Mouse (Mus musculus) MEL (cell line): ENCODE measurements around the gene Sarnp. TPM values are rescaled to one million over a fixed set of nuclear protein-coding genes. Genes with fewer than 3 reads are reported as not detected.

Source experiments
- DNase-seq: peaks from one replicate; pipeline ENCODE4 v3.0.0; 2011; ENCODE audit warnings: low read depth, low spot score
- H3K27ac ChIP-seq: 2 replicates; pipeline ENCODE4 v1.5.1; 2012; ENCODE audit warnings: low read depth, mild to moderate bottlenecking, control low read depth, low read length, moderate library complexity; ENCODE audit not compliant: control insufficient read depth
- H3K27me3 ChIP-seq, 2 experiments: fragments of 150-350 bp in 1 of 2; sonication (generic) in 1 of 2; 2 replicates each; pipeline ENCODE4 v1.6.1; 2012; ENCODE audit warnings: low read length in 2 of 2, mild to moderate bottlenecking in 2 of 2, improper control_type of control experiment in 1 of 2, moderate library complexity in 1 of 2; ENCODE audit not compliant: insufficient read depth in 2 of 2, control insufficient read depth in 1 of 2
- H3K36me3 ChIP-seq, 2 experiments: 2 replicates each; pipeline ENCODE4 v1.6.1; 2012 to 2014; ENCODE audit warnings: low read length in 2 of 2, improper control_type of control experiment in 1 of 2, inconsistent platforms in 1 of 2, mild to moderate bottlenecking in 1 of 2; ENCODE audit not compliant: insufficient read depth in 2 of 2, control insufficient read depth in 1 of 2
- H3K4me1 ChIP-seq, 2 experiments: fragments of 150-350 bp in 1 of 2; sonication (generic) in 1 of 2; 2 replicates each; pipeline ENCODE4 v1.6.1; 2012; ENCODE audit warnings: low read length in 2 of 2, improper control_type of control experiment in 1 of 2, mild to moderate bottlenecking in 1 of 2; ENCODE audit not compliant: insufficient read depth in 2 of 2, control insufficient read depth in 1 of 2
- H3K4me3 ChIP-seq, 2 experiments: fragments of 150-350 bp in 1 of 2; sonication (generic) in 1 of 2; 2 replicates each; pipeline ENCODE4 v1.5.1; 2012; ENCODE audit warnings: low read depth in 2 of 2, low read length in 2 of 2, mild to moderate bottlenecking in 2 of 2, moderate library complexity in 2 of 2, control low read depth in 1 of 2, improper control_type of control experiment in 1 of 2; ENCODE audit not compliant: control insufficient read depth in 1 of 2, insufficient read depth in 1 of 2
- H3K79me2 ChIP-seq: 2 replicates; pipeline ENCODE4 v1.6.1; 2012; ENCODE audit warnings: mild to moderate bottlenecking, low read length, moderate library complexity; ENCODE audit not compliant: control insufficient read depth, poor library complexity, insufficient read depth
- H3K9ac ChIP-seq: 2 replicates; pipeline ENCODE4 v1.6.1; 2012; ENCODE audit warnings: low read depth, mild to moderate bottlenecking, control low read depth, low read length, moderate library complexity; ENCODE audit not compliant: control insufficient read depth, poor library complexity, severe bottlenecking
- H3K9me3 ChIP-seq: fragments of 150-350 bp; sonication (generic); replicated peaks from 2 replicates; pipeline ENCODE4 v1.6.1; 2012; ENCODE audit warnings: mild to moderate bottlenecking, low read length, improper control_type of control experiment, moderate library complexity; ENCODE audit not compliant: insufficient read depth
- CHD1 ChIP-seq: IDR thresholded peaks from 2 replicates; pipeline ENCODE4 v1.6.1; 2012; ENCODE audit warnings: low read depth, mild to moderate bottlenecking, inconsistent platforms, low read length, improper control_type of control experiment
- E2F4 ChIP-seq: IDR thresholded peaks from 2 replicates; pipeline ENCODE4 v1.6.1; 2011; ENCODE audit warnings: low read depth, low read length, improper control_type of control experiment, borderline replicate concordance
- EP300 ChIP-seq, 2 experiments: IDR thresholded peaks; 2 replicates each; pipeline ENCODE4 v1.6.1; 2011; ENCODE audit warnings: improper control_type of control experiment in 2 of 2, low read length in 2 of 2, low read depth in 1 of 2, mild to moderate bottlenecking in 1 of 2
- GATA1 ChIP-seq: IDR thresholded peaks from 2 replicates; pipeline ENCODE4 v1.6.1; 2011; ENCODE audit warnings: low read depth, low read length, improper control_type of control experiment
- KAT2A ChIP-seq: conservative IDR thresholded peaks from 2 replicates; pipeline ENCODE4 v1.6.1; 2012; ENCODE audit warnings: low read depth, low read length, improper control_type of control experiment, inconsistent platforms
- MAFK ChIP-seq: IDR thresholded peaks from 2 replicates; pipeline ENCODE4 v1.6.1; 2011; ENCODE audit warnings: low read depth, mild to moderate bottlenecking, low read length, improper control_type of control experiment, borderline replicate concordance
- MYB ChIP-seq: IDR thresholded peaks from 2 replicates; pipeline ENCODE4 v1.6.1; 2011; ENCODE audit warnings: mild to moderate bottlenecking, low read depth, low read length, improper control_type of control experiment
- MYC ChIP-seq: IDR thresholded peaks from 2 replicates; pipeline ENCODE4 v1.6.1; 2011; ENCODE audit warnings: low read depth, mild to moderate bottlenecking, low read length, improper control_type of control experiment, moderate library complexity
- POLR2A ChIP-seq, 2 experiments: IDR thresholded peaks; 2 replicates each; pipeline ENCODE4 v1.6.1; 2011 to 2012; ENCODE audit warnings: low read length in 2 of 2, mild to moderate bottlenecking in 2 of 2, control low read depth in 1 of 2, improper control_type of control experiment in 1 of 2, low read depth in 1 of 2, moderate library complexity in 1 of 2; ENCODE audit not compliant: control insufficient read depth in 1 of 2, insufficient read depth in 1 of 2, poor library complexity in 1 of 2
- POLR2AphosphoS2 ChIP-seq: IDR thresholded peaks from 2 replicates; pipeline ENCODE4 v1.6.1; 2011; ENCODE audit warnings: low read length, improper control_type of control experiment
- RAD21 ChIP-seq: IDR thresholded peaks from 2 replicates; pipeline ENCODE4 v1.6.1; 2011; ENCODE audit warnings: mild to moderate bottlenecking, low read depth, low read length, improper control_type of control experiment
- TBP ChIP-seq: IDR thresholded peaks from 2 replicates; pipeline ENCODE4 v1.8.0; 2011; ENCODE audit warnings: low read depth, low read length, improper control_type of control experiment
- TCF12 ChIP-seq: IDR thresholded peaks from 2 replicates; pipeline ENCODE4 v1.6.1; 2014; ENCODE audit warnings: low read depth, mild to moderate bottlenecking, inconsistent platforms, low read length, improper control_type of control experiment, moderate library complexity
- UBTF ChIP-seq: IDR thresholded peaks from 2 replicates; pipeline ENCODE4 v1.6.1; 2012; ENCODE audit warnings: low read depth, mild to moderate bottlenecking, inconsistent platforms, low read length, improper control_type of control experiment, moderate library complexity, borderline replicate concordance; ENCODE audit not compliant: insufficient read depth
- USF1 ChIP-seq: IDR thresholded peaks from 2 replicates; pipeline ENCODE4 v1.6.1; 2014; ENCODE audit warnings: low read depth, mild to moderate bottlenecking, inconsistent platforms, low read length, improper control_type of control experiment, moderate library complexity
- USF2 ChIP-seq, 2 experiments: IDR thresholded peaks; 2 replicates each; pipeline ENCODE4 v1.6.1; 2011 to 2012; ENCODE audit warnings: improper control_type of control experiment in 2 of 2, low read length in 2 of 2, borderline replicate concordance in 1 of 2, inconsistent platforms in 1 of 2, low read depth in 1 of 2, mild to moderate bottlenecking in 1 of 2; ENCODE audit not compliant: insufficient read depth in 1 of 2
- ZNF384 ChIP-seq: IDR thresholded peaks from 2 replicates; pipeline ENCODE4 v1.6.1; 2012; ENCODE audit warnings: low read depth, mild to moderate bottlenecking, inconsistent platforms, low read length, improper control_type of control experiment
- polyA plus RNA-seq, 2 experiments: library from polyadenylated mRNA; stranded (reverse) in 1 of 2; unstranded in 1 of 2; fragments of >175 nt in 1 of 2; fragments of >200 nt in 1 of 2; gene quantifications; 2 replicates each; pipeline versions ENCODE4 v1.2.1 to v1.2.4; 2012; ENCODE audit warnings: low replicate concordance in 2 of 2, low read depth in 1 of 2; ENCODE audit not compliant: insufficient read length in 2 of 2, insufficient read depth in 1 of 2, missing spikeins in 1 of 2
- total RNA-seq: library from RNA; depleted of rRNA; stranded (reverse); fragments of 300-350 nt; gene quantifications from 2 replicates; pipeline ENCODE4 v1.2.3, GENCODE M21; 2012; rRNA removed

The Sarnp gene
- total and polyA plus RNA-seq, 3 experiments, result 103 to 1,007 (median 189) TPM

DNA sequence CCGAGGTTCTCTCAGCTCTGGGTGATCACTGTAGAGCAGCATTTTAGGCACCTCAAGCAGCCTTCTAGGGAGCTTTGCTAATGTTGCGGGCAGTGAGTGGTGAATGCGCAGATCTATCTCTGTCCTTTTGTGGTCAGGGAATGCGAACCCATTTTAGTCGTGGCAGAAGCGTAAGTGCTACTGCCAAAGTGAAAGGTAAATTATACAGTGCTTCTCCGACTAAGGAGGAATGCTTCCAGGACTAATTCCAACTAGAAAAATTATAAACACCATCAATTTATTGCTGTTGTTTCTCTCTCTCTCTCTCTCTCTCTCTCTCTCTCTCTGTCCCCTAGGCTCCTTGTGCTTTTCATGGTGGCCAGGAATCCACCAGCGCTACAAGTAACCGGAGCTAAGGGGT lies 106.8 kb downstream of the Sarnp start, which contains the start of gene Bloc1s1:
Bloc1s1 (minus strand) TSS at position 101 of the 400 bp plus-strand sequence.
- H3K27ac ChIP-seq, result peak within 1 kb of the TSS; percentile 46
- H3K9ac ChIP-seq, result peak within 1 kb of the TSS; percentile 82
- H3K4me3 ChIP-seq, result peak within 1 kb of the TSS; percentile 65 to 79
- DNase-seq, result no peak
- H3K79me2 ChIP-seq, result peaks cover 3% of the 10 kb centered on the region; the same call in 1 of the 2 replicates
- H3K36me3 ChIP-seq, result peaks cover 0 to 2% of the 10 kb centered on the region in 2 experiments; a peak in 1 of 4 replicates
- peaks cover 0 to 20% of the 10 kb centered on the region in 2 experiments; a peak in 3 of 4 replicates for H3K4me1 ChIP-seq
- TF ChIP-seq KAT2A (no peak), EP300 (IDR thresholded peaks at IDR 0.05; ENCODE audit: low read depth in 1 of 2, low read length in 2 of 2) (no peak), E2F4 (no peak), TBP (no peak), MYC (no peak), USF1 (no peak), POLR2AphosphoS2 (no peak), UBTF (no peak), ZNF384 (no peak), POLR2A (IDR thresholded peaks at IDR 0.05; ENCODE audit: control insufficient read depth in 1 of 2, insufficient read depth in 1 of 2, low read depth in 1 of 2, low read length in 2 of 2, poor library complexity in 1 of 2) (no peak), USF2 (IDR thresholded peaks at IDR 0.05; ENCODE audit: borderline replicate concordance in 1 of 2, insufficient read depth in 1 of 2, low read depth in 1 of 2, low read length in 2 of 2) (no peak), MYB (no peak), TCF12 (no peak), RAD21 (no peak), CHD1 (no peak), MAFK (no peak), GATA1 (no peak)
- peaks cover 2 to 4% of the 10 kb centered on the region in 2 experiments; a peak in 2 of 4 replicates for H3K27me3 ChIP-seq
- H3K9me3 ChIP-seq, result no peaks in the 10 kb centered on the region

Other genes starting within 250 kb of the Sarnp start
- 0.39 and 0.42 TPM in 2 replicates for gene Erbb3, start 227.7 kb upstream of the Sarnp start, total RNA-seq
- under 1 TPM in 1 of 2 experiments, not detected in 1; 0.29 TPM for gene Erbb3, start 227.7 kb upstream of the Sarnp start, polyA plus RNA-seq
- 2,338 and 2,523 TPM in 2 replicates for gene Rps26, start 190.6 kb upstream of the Sarnp start, total RNA-seq
- 1,000 to 10,000 TPM in 1 of 2 experiments, not detected in 1; 2,530 TPM for gene Rps26, start 190.6 kb upstream of the Sarnp start, polyA plus RNA-seq
- not detected in 2 replicates for gene Ikzf4, start 171.3 kb upstream of the Sarnp start, total RNA-seq
- gene Ikzf4, start 171.3 kb upstream of the Sarnp start, polyA plus RNA-seq, result under 1 TPM in 1 of 2 experiments, not detected in 1; 0.03 TPM
- gene Suox, start 143.3 kb upstream of the Sarnp start, total RNA-seq, result 4.7 and 4.9 TPM in 2 replicates
- gene Suox, start 143.3 kb upstream of the Sarnp start, polyA plus RNA-seq, result 1 to 10 TPM in 1 of 2 experiments, not detected in 1; 7.2 TPM
- 16.2 and 18.7 TPM in 2 replicates for gene Rab5b, start 121.1 kb upstream of the Sarnp start, total RNA-seq
- gene Rab5b, start 121.1 kb upstream of the Sarnp start, polyA plus RNA-seq, result 10 to 100 TPM; 23.3 to 45.7 TPM
- 0.13 and 0.15 TPM in 2 replicates for gene Pmel, start 113.1 kb upstream of the Sarnp start, total RNA-seq
- gene Pmel, start 113.1 kb upstream of the Sarnp start, polyA plus RNA-seq, result under 1 TPM in 1 of 2 experiments, not detected in 1; 0.45 TPM
- gene Cdk2, start 112.3 kb upstream of the Sarnp start, total RNA-seq, result 34.2 and 40.5 TPM in 2 replicates
- gene Cdk2, start 112.3 kb upstream of the Sarnp start, polyA plus RNA-seq, result 10 to 100 TPM in 1 of 2 experiments, not detected in 1; 72.4 TPM
- gene Dgka, start 72.5 kb upstream of the Sarnp start, total RNA-seq, result 0.69 and 1.0 TPM in 2 replicates
- 1 to 10 TPM in 1 of 2 experiments, not detected in 1; 3.5 TPM for gene Dgka, start 72.5 kb upstream of the Sarnp start, polyA plus RNA-seq
- gene Pym1, start 69.4 kb upstream of the Sarnp start, total RNA-seq, result 64.2 and 77.4 TPM in 2 replicates
- gene Pym1, start 69.4 kb upstream of the Sarnp start, polyA plus RNA-seq, result 100 to 1,000 TPM in 1 of 2 experiments, not detected in 1; 107 TPM
- gene Mmp19, start 26.4 kb upstream of the Sarnp start, total RNA-seq, result 0.08 and 0.10 TPM in 2 replicates
- under 1 TPM in 1 of 2 experiments, not detected in 1; 0.36 TPM for gene Mmp19, start 26.4 kb upstream of the Sarnp start, polyA plus RNA-seq
- gene Dnajc14, start 13.3 kb upstream of the Sarnp start, total RNA-seq, result 22.2 and 27.7 TPM in 2 replicates
- 10 to 100 TPM in 1 of 2 experiments, not detected in 1; 36.7 TPM for gene Dnajc14, start 13.3 kb upstream of the Sarnp start, polyA plus RNA-seq
- gene Tmem198b, start 13.0 kb upstream of the Sarnp start, total RNA-seq, result 2.2 and 3.1 TPM in 2 replicates
- gene Tmem198b, start 13.0 kb upstream of the Sarnp start, polyA plus RNA-seq, result 1 to 10 TPM in 1 of 2 experiments, not detected in 1; 8.6 TPM
- gene Ormdl2, start 4.3 kb downstream of the Sarnp start, total RNA-seq, result 90.7 and 100 TPM in 2 replicates
- 100 to 1,000 TPM; 114 to 278 TPM for gene Ormdl2, start 4.3 kb downstream of the Sarnp start, polyA plus RNA-seq
- 1.8 and 2.3 TPM in 2 replicates for gene Gdf11, start 74.4 kb downstream of the Sarnp start, total RNA-seq
- gene Gdf11, start 74.4 kb downstream of the Sarnp start, polyA plus RNA-seq, result 1 to 10 TPM in 1 of 2 experiments, not detected in 1; 2.8 TPM
- 0.29 and 0.46 TPM in 2 replicates for gene Cd63, start 83.7 kb downstream of the Sarnp start, total RNA-seq
- gene Cd63, start 83.7 kb downstream of the Sarnp start, polyA plus RNA-seq, result under 1 TPM in 1 of 2 experiments, not detected in 1; 0.64 TPM
- gene Rdh5, start 105.6 kb downstream of the Sarnp start, total RNA-seq, result 1.2 and 2.9 TPM in 2 replicates
- gene Rdh5, start 105.6 kb downstream of the Sarnp start, polyA plus RNA-seq, result 1 to 10 TPM in 1 of 2 experiments, not detected in 1; 4.2 TPM
- 57.7 and 70.6 TPM in 2 replicates for gene Bloc1s1, start 106.7 kb downstream of the Sarnp start, total RNA-seq
- gene Bloc1s1, start 106.7 kb downstream of the Sarnp start, polyA plus RNA-seq, result 10 to 100 TPM in 1 of 2 experiments, not detected in 1; 45.1 TPM
- gene Itga7, start 116.5 kb downstream of the Sarnp start, total RNA-seq, result 0.04 and 0.16 TPM in 2 replicates
- gene Itga7, start 116.5 kb downstream of the Sarnp start, polyA plus RNA-seq, result under 1 TPM in 1 of 2 experiments, not detected in 1; 0.14 TPM
- not detected in 2 replicates for gene Mettl7b, start 143.7 kb downstream of the Sarnp start, total RNA-seq
- gene Mettl7b, start 143.7 kb downstream of the Sarnp start, polyA plus RNA-seq, result not detected
- not detected in 2 replicates for gene Olfr9, start 172.1 kb downstream of the Sarnp start, total RNA-seq
- not detected for gene Olfr9, start 172.1 kb downstream of the Sarnp start, polyA plus RNA-seq
- not detected in 2 replicates for gene Olfr763, start 193.5 kb downstream of the Sarnp start, total RNA-seq
- gene Olfr763, start 193.5 kb downstream of the Sarnp start, polyA plus RNA-seq, result not detected
- gene Olfr764-ps1, start 222.6 kb downstream of the Sarnp start, total RNA-seq, result not detected in 2 replicates
- not detected for gene Olfr764-ps1, start 222.6 kb downstream of the Sarnp start, polyA plus RNA-seq
- gene Olfr765, start 232.7 kb downstream of the Sarnp start, total RNA-seq, result not detected in 2 replicates
- gene Olfr765, start 232.7 kb downstream of the Sarnp start, polyA plus RNA-seq, result not detected